Mouse (Mus musculus) spleen, postnatal 14 days (tissue): Measurements from ENCODE around the gene Fam214a.
A peak's percentile ranks its signal among the peaks of the same experiment; 100 is the strongest.

Experiments used
- DNase-seq, 2 experiments: peaks; one replicate each; pipeline ENCODE4 v3.0.0; 2021 to 2022; ENCODE audit warnings: low spot score in 2 of 2

The Fam214a gene

DNA sequence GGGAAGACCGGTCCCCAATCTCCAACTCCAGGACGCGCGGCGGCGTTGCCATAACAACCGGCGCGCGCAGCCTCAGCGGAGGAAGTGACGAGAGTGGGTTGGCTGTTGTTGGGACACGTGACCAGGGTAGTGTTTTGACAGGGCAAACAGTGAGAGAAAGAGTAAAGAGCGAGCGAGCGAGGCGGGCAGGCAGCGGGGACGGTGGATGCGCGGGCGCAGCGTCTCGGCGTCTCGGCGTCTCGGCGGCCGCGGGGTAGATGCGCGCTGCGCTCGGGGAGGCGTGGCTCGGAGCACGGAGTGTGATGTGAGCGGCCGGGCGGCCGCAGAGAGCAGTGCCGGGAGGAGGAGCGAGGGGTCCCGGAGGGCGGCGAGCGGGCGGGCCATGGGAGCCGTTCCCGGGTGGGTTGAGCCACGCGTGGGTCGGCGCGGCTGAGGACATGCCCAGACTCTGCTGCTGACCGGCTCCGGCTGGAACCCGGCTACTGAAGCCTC lies at the start of gene Fam214a:
Gene Fam214a, plus strand, starts transcription at position 129 of the 492 bp plus-strand sequence.
- DNase-seq: peak; percentile 65 to 77

GRCm38 (mm10) chr9:74904866-74905508 lies 47.7 kb upstream of the Fam214a start:
- DNase-seq: peak in 1 of 2 experiments; percentile 63

DNA sequence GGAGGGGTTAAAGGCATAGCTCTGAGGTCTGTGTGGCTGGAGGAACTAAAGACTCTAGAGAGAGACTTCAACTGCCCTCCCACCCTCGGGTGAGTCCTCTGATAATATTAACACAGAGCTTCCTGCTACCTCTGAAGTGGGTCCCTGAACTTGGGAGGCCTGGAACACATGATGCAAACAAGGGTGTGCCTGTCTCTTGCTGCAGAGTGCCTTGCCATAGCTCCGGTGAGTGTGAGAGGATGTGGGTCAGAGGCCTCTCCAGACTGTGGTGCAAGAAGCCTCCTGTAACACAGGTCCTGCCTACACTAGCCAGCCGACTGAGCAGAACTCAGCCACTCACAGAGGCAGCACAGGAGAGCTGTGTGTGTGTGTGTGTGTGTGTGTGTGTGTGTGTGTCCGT lies 45.7 kb upstream of the Fam214a start:
- no peak for DNase-seq

DNA sequence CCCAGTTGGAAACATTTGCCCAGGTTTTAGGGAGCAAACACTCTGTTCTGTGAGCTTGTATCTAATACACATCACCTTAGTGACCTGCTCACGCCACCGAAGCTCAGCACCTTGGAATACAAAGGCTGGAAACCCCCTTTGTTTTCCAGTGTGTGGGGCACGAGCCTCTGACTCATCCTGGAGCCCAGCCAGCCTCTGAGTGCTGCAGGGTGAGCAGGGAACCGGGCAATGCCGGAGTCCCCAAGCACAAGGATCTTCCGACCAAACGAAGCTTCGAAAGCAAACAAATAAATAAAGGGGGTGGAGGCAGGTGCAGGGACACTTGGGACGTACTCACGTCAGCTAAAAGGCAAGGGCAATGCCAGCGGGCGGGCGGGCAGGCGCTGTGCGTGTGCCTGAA lies 43.4 kb upstream of the Fam214a start:
- DNase-seq: no peak

DNA sequence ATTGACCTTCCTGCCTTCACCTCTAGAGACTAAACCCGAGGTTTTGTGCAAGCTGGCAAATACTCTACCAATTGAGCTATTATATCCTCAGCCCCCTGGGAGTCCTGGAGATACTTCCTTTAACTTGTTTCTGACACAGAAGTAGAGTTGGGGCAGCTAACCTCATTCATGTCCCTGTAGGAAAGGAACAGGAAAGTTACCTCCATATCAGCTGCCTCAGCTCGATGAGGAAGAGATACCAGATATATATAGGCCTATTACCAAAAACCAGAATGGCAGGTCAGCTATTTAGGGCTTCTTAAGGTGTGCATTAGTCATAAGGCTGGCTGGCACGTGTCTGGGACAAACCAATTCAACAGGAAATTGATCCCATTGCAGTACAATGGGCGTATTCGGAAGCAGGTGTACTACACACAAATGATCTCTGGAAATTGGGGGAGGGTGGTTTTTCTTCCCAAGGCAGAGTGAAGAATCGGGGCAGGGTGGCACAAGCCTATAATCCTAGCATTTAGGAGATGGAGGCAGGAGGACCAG lies 42.4 kb upstream of the Fam214a start:
- no peak for DNase-seq

- no peak for DNase-seq
Observed at GRCm38 (mm10) chr9:74911430-74911829, 41.3 kb upstream of the Fam214a start.

DNA sequence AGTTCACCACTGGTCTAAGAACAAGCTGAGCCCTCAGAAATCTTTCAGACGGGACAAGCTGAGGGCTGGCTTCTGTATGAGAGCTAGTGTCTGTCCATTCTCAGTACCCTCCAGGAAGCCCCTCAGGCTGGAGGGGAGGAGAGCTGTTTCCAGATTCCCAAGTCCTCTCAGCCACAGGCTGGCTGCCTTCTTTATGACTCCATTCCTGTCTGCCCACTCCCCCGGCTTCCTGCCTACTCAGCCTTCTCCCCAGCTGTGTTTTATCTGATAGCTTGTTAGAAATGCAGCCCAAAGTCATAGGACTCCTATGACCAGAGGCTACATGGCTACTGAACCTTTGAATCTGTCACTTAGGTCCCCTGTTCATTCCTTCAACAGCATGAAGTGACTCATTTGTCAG lies 40.8 kb upstream of the Fam214a start:
- no peak for DNase-seq

DNA sequence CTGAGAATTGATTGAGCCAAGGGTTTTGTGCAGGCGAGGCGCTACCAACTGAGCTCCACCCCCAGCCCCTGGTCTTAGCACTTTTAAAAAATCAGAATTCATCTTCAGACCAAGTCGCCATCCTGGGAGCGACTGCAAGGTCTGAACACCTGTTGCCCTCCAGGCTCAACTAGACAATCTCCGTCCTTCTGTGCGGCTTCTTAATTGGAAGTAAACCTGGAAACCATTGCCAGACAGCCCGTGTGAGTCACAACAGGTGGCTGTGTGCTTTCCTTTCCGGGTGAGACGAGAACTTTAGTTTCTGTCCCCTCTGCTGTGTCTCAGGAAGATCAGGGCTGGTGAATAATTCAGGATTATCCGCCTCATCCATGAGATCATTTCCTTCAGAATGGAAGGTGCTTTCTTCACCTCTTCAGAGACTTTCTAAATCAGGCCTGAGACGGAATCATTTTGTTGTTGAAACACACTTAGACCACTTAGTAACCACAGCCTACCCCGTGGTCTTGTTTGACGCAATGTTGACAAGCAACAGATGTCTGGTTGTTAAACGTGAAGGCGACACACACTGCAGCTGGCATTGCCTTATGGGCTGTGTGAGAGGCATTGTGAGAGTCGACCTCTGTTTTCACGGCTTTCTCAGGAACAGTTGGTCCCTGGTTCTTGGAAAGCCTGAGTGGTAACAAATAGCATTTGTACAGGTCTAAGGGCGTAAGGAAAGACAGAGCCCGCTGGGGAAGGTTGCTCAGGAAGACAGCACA lies 39.9 kb upstream of the Fam214a start:
- DNase-seq: no peak

DNA sequence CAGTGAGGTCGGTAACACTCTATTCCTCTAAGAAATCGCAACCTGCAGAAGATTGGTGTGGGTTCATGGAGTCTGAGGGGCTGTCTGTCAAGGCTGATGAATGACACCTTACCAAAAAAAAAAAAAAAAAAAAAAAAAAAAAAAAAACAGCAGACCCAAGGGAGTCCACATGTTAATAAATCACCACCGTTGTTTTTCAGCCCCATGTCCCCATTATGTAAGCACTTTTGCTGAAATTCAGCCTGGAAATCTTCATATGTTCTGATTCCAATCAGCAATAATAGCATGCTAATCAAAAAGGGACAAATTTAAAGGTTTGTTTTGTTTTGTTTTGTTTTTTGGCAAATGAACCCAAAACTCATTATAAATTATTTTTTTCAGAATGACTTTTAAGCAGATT lies 37.1 kb upstream of the Fam214a start:
- DNase-seq: no peak

GRCm38 (mm10) chr9:74920450-74920849 lies 32.2 kb upstream of the Fam214a start:
- no peak for DNase-seq

DNA sequence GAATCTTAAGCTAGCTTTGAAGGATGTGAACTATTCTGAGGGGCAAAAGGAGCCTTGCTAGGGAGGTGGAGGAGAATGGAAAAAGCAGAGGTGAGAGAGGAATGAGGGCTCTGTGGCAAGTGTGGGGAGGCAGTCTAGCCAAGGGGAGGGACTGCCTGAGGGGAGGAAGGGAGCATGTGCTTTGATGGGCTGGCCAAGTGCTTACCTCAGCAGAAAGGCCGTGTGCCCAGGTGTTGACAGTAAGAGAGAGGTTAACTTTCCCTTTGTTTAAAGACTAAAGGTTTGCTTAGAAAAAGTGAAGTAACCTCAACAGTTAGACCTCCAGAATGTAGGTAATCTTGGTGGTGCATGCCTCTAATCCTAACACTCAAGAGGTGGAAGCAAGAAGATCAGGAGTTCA lies 31.3 kb upstream of the Fam214a start:
- no peak for DNase-seq

DNA sequence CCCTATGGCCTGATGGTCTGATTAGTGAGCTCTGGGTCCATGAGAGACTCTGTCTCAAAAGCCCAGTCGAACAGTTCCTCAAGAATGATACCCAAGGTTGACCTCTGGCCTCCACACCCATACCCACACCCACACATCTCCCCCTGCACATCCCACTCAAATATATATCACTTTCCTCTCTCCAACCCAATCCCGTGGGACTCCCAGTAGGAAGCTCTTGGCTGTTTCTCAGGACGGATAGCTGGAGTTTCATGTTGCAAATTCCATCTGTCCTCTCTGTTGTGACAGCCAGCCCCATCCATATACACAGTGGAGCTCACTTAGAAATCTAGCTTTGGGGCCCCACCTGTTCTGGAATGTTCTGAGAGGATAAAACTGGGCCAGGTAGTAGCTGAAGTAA lies 29.8 kb upstream of the Fam214a start:
- no peak for DNase-seq

DNA sequence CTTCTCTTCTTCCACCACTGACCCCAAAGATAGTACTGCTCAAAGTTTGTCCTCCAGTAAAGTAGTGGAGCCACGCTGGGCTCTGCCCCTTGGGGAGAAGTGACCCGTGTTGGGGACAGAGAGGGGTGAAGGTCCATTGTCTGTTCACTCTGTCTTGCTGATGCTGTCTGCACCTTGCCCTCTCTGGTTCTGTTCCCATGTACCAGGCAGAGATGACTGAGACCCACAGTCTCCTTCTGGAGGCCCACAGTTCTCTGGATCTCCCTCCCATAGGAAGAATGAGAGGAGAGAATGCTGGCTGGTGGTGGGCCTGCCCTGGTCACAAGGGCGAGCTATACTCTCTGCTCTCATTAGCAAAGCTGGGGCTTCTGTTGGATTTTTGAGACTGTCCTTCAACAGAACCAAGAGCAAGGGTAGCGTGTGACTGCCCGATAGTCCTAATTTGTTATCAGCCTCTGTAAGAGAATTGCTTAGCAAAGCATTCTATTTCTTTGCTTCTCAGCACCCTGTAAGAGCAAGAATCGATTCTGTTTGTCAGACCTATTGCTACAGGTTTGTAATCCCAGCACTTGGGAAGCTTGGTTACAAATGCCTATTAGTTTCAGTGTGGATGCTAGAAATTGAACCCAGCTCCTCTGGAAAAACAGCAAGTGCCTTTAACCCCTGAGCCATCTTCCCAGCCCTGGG lies 29.2 kb upstream of the Fam214a start:
- DNase-seq: no peak

- DNase-seq: no peak
Observed at GRCm38 (mm10) chr9:74925220-74925769, 27.4 kb upstream of the Fam214a start.

DNA sequence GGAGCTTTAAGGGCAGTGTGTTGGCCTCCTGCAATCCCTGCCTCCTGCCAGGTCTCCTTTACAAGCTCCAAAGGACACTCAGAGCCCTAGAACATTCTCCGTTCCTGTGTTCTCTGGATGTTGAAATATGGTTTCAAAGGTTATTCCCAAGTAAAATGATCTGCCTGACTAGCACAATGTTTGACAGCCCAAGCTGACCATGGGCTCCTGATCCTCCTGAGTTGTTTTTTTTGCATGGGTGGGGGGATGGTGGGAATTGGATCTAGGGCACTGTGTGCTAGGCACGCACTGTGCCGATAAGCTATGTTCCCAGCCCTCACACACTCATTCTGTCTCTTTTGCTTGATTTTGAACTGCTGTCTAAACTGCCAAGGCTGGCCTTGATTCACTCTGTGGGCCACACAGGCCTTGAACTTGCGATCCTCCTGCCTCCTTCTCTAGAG lies 22.7 kb upstream of the Fam214a start:
- no peak for DNase-seq

DNA sequence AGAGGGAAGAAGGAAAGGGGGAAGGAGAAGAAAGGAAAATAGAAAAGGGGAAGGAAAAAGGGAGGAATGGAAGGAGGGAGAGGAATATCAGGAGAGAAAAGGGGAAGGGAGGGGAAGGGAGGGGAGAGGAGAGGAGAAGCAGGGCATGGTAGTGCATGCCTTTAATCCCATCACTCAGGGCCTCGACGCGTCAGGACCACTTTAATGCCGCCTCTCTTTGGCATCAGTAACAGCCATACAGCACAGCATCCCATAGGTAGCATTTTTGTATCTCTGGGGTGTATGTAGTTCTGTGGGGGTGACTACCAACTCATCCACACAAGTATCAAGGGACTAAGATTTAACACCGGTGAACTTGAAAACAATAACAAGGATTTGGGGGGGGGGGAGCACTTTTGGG lies 22.0 kb upstream of the Fam214a start:
- no peak for DNase-seq

GRCm38 (mm10) chr9:74935289-74935688 lies 17.4 kb upstream of the Fam214a start:
- no peak for DNase-seq

DNA sequence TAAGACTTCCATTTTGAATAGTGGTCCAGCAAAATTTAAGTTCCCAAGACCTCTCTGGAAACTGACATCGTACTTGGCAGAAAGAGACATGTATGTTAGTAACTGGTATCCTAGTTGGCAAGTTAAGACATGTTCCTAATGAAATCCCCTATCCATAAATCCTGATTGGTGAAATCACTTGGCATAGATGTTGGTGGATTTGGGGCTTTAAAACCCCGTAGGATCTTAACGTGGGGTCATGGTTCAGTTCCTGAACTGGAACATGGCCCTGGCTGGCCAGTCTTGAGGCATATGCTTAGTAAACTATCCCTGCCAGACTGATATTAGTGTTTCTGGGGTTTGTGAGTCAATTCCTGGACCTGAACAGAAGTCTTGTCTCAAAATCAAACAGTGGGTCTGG lies 14.9 kb upstream of the Fam214a start:
- no peak for DNase-seq

DNA sequence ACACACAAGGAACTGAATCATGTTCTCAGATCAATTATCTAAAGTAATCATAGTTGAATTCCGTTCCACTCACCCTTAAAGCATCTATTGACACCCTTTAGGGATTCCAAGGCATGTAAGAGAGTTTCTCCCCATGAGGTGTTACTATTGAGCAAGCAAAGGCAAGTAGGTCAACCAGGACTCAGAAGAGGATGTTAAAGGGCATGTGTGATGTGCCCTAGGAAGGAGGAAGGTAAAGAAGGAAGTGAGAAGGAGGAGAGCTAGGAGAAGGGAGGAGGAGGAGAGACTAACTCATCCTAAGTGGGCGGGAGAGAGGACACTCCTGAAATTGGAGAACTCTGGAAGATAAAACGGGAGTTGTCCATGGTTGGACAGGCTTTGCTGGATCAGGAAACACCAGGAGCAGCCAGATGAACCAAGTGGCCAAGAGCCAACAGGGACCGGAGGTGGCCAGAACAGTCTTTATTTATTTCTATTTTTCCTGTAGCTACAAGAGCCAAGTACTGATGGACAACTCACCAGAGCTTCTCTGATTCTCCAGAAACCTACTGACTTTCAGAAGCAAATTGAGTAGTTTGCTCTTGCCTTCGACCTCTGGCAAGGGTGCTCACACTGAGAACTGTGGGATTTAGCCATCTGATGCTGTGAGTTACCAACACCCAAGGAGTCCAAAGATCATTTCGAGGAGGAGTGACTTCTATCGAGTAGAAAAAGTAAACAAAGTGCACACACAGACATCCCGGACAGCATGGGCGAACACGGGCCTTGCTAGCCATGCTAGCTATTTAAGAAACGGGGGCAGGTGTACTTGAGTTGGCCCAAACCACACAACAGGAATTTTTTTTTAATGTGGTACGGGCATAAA lies 13.8 kb upstream of the Fam214a start:
- DNase-seq: no peak

DNA sequence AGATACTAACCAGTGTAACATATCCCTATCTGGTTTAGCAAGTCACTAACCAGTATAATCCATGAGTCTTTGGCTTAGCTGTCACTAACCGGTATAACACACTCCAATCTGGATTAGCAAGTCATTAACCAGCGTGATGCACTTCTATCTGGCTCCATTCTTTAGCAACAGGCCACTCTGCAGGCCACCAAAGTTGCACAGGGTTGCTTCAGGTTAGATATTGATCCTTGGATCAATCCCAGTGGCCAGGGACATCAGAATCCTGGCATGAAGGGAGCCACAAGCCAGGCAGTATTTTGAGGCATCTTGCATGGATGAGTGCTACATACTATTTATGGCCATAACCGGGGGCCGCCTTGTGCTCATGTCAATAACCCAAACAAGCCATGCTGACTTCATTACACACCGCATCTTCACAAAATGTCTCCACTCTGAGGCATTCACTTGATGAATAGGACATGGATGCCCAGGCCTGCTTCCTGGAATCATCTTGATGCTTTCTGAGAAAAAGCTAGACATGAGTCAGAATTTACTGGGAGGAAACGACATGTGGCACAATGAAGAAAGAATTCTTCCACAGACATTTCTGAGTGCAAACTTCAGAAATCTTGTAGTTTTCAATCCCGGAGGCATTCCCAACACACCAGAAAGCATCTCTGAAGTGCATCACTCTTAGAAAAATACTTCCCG lies 5.8 kb upstream of the Fam214a start:
- no peak for DNase-seq

GRCm38 (mm10) chr9:74951491-74951890 lies 1.2 kb upstream of the Fam214a start:
- no peak for DNase-seq
